Mouse (Mus musculus) embryonic fibroblast, embryonic 13.5 days (primary cell): ENCODE results near the gene Vmn2r72. TPM values are rescaled to one million over a fixed set of nuclear protein-coding genes. Genes with fewer than 3 reads are reported as not detected.

Experiments used
- H3K27ac ChIP-seq: 2 replicates; pipeline ENCODE4 v1.5.1; 2012; ENCODE audit warnings: low read length, control low read depth, inconsistent platforms; ENCODE audit not compliant: insufficient read depth
- H3K4me1 ChIP-seq: 2 replicates; pipeline ENCODE4 v1.6.1; 2011; ENCODE audit warnings: low read length; ENCODE audit not compliant: control insufficient read depth, insufficient read depth
- H3K4me3 ChIP-seq: 2 replicates; pipeline ENCODE4 v1.5.1; 2011; ENCODE audit warnings: mild to moderate bottlenecking, control low read depth, low read length; ENCODE audit not compliant: insufficient read depth
- CTCF ChIP-seq: IDR thresholded peaks from 2 replicates; pipeline ENCODE4 v1.5.1; 2011; ENCODE audit warnings: mild to moderate bottlenecking, control low read depth, low read length, moderate library complexity, borderline replicate concordance; ENCODE audit not compliant: insufficient read depth
- POLR2A ChIP-seq: IDR thresholded peaks from 2 replicates; pipeline ENCODE4 v1.6.1; 2011; ENCODE audit warnings: low read depth, mild to moderate bottlenecking, control low read depth, low read length, moderate library complexity
- polyA plus RNA-seq: library from polyadenylated mRNA; stranded (reverse); fragments of >200 nt; gene quantifications from 2 replicates; pipeline ENCODE4 v1.2.4, GENCODE M21; 2011; ENCODE audit warnings: low read depth; ENCODE audit not compliant: missing spikeins, insufficient read length

The Vmn2r72 gene
- not detected in 2 replicates for polyA plus RNA-seq

DNA sequence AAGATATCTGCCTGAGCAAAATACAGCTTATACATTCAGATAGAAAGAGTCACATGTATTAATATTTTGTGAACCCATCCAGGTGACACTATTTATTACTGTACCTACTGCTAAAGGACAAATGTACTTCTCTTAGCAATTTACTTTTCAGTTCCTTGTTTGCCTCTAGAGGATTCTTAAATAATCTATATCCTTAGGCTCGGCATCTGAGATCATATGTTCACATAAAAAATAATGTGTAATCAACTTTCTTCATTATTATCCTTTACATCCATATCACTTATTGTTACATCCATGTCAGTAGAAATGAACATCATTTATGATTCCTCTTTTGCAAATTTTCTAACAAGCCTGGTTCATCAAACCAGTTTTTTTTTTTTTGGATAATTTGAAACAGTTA, at the start of gene Vmn2r72:
TSS of gene Vmn2r72 (minus strand) at position 101 of the 400 bp plus-strand sequence.
- no peak within 1 kb of the TSS for H3K4me3 ChIP-seq
- TF ChIP-seq CTCF (no peak), POLR2A (no peak)
- H3K27ac ChIP-seq = no peak within 1 kb of the TSS
- H3K4me1 ChIP-seq = no peaks in the 10 kb centered on the region

Other genes with a start within 250 kb of the Vmn2r72 start
- gene Vmn2r71, start 192.0 kb downstream of the Vmn2r72 start, polyA plus RNA-seq = not detected in 2 replicates
- not detected in 2 replicates for gene Vmn2r70, start 185.9 kb downstream of the Vmn2r72 start, polyA plus RNA-seq
- not detected in 2 replicates for gene Vmn2r73, start 121.2 kb upstream of the Vmn2r72 start, polyA plus RNA-seq
- gene Vmn2r74, start 206.5 kb upstream of the Vmn2r72 start, polyA plus RNA-seq = not detected in 2 replicates